Mouse (Mus musculus) frontal cortex, adult (tissue): ENCODE data around the gene Rasal1.
A peak's percentile ranks its signal among the peaks of the same experiment; 100 is the strongest.

Source experiments
- ATAC-seq: cut with Nextera tagmentation; 2 replicates; pipeline ENCODE4 v1.9.2; 2017; ENCODE audit warnings: mild to moderate bottlenecking, moderate library complexity, mixed read lengths; ENCODE audit not compliant: low TSS enrichment

Rasal1 gene

DNA sequence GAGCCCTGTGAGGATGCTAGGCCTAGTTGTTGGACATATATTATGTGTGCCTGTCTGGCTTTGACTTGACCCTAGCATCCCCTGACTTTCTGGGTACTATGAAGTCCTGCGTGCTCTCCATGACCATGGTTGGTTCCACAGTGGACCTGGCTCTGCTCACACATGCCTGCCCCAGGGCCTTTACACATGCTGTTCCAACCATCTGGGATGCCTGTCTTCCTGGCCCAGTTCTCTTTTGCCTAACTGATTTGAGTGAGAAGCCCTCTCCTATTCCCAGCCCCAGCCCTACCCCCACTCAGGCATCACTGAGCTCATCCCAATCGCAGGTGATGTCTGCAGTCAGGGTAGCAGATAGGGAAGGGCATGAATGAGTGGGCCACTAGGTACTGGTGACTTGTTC is 5.3 kb downstream of the Rasal1 start:
- no peak for ATAC-seq

DNA sequence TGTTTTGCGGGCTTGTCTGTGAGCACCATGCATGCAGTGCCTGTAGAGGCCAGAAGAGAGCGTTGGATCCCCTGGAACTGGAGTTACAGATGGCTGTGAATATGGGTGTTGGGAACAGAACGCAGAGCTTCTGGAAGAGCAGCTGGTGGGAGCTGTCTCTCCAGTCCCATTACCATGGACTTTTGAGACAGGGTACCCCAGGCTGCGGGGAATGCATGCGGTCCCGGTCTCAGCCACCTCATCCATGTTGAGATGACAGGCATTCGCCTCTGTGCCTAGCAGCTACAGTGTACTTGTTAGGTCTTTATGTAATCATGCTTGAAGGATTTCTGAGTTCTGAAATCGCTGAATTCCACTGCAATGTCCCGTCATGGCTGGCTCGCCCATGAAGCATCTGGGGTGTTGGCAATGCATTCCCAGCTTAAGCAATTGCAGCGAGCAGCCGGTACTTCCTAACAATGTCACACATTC is 7.7 kb downstream of the Rasal1 start:
- ATAC-seq = peak; percentile 67

GRCm38 (mm10) chr5:120660816-120661215 is 12.2 kb downstream of the Rasal1 start:
- ATAC-seq = 0 out of 2 replicates have a peak, but pooled peaks have one; percentile 31

DNA sequence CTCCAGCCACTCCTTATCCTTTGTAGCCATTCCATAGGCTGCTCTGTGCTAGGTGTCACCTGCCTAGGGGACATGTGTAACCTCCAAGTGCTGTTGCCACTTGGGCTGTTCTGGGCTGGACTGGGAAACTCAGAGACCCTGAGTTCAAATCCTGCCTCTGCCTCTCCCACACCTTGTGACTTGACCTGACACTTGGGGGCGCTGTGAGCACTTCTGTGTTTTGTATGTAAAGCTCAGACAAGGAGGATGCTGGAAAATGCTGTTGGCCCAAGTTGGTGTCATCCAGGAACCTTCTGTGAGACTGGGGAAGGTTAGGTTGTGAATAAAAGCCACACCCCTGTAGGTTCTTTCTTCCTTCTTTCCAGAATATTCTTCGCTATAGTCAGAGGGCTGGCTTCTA is 16.3 kb downstream of the Rasal1 start:
- no peak for ATAC-seq

DNA sequence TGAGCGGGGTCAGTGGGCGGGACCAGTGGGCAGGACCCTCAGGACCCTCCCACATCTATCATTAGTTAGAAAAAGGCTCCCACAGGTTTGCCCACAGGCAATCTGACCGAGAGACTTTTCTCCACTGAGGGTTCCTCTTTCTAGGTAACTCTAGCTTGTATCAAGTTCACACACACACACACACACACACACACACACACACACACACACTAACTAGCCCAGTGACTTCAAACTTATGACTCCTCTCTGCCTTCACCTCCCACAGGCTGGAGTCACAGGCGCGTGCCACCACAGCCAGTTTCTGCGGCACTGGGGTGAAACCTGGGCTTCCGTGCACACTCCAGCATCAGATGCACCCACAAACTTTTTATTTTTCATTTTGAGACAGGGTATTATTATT is 20.1 kb downstream of the Rasal1 start:
- no peak for ATAC-seq

DNA sequence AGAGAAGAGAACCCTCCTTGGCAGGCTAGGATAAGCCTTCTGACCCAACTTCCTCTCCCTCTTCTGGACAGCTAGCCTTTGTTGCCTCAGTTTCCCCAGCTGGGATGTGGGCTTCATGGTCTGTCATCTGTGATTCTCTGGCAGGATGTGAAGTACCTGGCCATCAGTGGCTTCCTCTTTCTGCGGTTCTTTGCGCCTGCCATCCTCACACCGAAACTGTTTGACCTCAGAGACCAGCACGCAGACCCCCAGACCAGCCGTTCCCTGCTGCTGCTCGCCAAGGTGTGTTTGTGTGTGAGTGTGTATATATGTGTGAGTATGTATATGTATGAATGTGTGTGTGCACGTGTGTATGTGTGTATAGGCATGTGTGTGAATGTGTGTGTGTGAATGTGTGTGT is 21.5 kb downstream of the Rasal1 start:
- no peak for ATAC-seq

DNA sequence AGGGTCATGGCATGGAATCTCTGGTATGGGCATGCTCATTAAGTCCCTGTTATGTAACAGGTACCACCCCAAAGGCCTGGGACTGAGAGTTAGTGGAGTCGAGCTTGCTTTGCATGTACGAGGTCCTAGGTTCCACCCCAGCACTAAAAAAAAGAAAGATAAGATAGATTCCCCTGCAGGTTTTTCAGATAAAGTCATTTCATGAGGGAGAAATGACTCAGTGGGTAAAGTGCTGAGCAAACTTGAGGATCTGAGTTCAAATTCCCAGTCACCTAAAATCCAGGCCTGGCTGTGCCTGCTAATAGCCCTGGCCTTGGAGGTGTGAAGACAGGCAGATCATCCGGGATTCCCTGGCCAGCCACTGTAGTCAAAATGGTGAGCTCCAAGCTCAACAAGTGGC is 23.3 kb downstream of the Rasal1 start:
- no peak for ATAC-seq

- peak; percentile 32; the same call in 1 of the 2 replicates for ATAC-seq
These were observed 25.0 kb downstream of the Rasal1 start for GRCm38 (mm10) chr5:120673626-120674025.

- no peak for ATAC-seq
These were observed 25.9 kb downstream of the Rasal1 start for GRCm38 (mm10) chr5:120674229-120675145.

DNA sequence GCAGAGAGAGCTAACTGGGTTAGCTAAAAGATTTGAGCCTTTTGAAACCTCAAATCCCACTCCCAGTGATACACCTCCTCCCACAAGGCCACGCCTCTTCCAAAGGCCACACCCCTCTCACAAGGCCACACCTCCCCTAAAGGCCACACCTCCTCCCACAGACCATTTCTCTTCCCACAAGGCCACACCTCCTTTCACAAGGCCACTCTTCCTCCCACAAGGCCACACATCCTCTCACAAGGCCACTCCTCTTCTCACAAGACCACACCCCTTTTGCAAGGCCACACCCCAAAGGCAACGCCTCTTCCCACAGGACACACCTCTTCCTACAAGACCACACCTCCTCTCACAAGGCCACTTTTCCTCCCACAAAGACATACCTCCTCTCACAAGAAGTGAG is 28.9 kb downstream of the Rasal1 start:
- ATAC-seq = no peak

DNA sequence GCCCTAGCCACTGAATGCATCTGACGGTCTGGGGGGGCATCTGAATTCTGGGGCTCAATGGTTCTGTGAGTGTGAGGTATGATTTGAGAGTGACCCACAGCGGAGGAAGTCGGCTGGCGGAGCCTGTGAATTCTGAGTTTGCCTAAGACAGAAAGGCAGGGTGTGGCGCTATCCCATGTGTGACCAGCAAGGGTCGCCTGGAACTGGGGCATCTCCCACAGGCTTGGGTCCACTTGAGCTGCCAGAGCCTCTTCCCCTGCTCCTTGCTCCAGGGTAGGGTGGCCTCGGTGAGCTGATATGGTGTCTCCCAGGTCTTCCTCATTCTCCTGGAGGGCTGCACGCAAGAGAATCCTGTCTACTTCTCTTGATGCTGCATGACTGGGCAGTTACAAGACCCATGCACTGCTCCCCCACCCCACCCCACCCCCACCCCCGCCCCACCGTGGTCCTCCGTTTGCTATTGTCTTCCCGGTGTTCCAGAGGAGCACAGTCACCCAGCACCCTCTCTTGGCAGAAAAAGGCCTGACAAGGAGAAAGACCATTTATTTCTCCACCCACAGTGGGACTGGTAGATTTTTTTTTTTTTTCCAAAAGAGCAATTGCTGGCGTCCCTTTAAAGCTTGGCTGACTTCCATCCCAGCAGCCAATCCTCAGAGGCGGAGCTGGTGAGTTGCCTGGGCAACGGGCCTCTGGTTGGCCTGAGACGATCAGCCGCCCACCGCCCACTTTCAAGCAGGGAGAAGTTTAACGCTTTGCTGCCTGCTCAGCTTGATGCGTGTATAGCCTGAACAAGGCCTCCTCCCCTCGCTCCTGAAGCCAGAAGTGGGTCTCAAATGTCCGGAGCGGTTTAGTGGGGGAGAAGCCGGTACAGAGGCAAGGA is 31.3 kb downstream of the Rasal1 start:
- ATAC-seq = peak; percentile 81

- ATAC-seq = no peak
These were observed 32.3 kb downstream of the Rasal1 start for GRCm38 (mm10) chr5:120680918-120681317.

DNA sequence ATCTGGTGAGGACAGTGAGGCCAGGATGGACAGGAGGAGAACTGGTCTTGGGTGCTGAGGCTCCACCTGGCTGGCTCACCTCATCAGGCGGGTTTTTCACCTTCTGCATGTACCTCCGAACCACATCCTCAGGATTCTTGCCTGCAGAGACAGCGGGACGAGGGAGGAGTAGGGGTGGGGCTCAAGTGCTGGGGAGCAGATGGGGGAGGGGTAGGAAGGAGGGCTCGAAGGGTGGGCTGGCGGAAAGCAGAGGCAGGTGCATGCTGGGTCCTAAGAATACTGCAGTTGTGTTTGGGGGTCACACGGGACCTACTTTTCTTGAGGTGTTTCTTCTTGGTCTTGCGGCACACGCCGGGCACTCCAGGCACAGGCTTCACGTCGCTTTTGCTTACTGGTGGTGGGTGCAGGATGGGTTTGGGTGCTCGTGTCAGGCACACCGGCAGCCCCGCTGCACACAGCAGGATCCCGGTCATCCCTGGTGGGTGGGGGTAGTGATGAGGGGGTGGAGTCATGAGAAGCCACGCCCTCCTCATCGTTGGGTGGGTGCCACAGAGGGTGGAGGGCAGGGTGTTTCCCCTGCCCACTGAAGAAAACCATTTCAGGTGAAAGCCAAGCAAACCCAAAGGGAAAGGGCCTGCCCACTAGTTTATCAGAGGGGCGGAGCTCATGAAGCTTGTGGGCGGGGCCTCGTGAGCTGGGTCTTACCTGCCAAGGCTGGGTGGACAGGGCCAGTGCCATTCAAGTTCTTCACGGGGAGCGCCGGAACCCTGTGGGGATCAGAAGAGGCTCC is 34.6 kb downstream of the Rasal1 start:
- ATAC-seq = no peak

DNA sequence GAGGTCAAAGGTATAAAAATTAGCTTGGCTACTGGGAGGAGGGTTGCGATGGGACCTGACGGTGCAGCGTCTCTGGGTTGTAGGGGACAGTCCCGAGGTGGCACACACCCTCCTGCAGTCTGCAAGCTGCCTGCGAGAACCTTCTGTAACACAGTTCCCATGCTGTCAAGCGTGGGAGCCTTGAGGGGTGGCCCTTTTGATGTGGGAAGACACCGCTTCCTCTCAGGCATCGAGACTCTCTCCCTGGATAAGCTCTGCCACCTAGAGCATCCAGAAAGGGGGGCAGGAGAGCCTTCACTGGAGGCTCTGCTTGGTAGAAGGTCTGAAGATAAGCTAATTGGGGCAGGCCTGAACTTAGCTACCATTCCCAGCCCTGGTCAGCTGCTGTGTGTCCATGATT is 37.1 kb downstream of the Rasal1 start:
- ATAC-seq = no peak

GRCm38 (mm10) chr5:120686749-120687483 is 38.3 kb downstream of the Rasal1 start:
- no peak for ATAC-seq

DNA sequence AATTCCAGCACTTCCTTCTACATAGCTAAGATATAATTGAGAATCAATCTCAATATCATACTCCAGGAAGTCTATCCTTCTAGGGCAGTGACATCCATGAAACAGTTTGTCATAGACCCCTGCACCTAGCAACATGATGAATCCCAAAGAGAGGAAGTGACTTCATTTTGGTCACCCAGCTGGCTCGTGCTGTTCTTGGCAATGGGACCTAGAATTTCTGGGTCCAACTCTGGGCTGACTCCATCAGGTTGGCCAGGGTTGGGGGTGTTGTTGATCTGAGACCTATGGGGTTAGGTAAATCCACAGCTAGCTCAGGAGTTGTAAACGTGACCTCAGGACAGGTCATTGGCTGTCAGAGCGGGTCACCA is 38.9 kb downstream of the Rasal1 start:
- no peak for ATAC-seq

DNA sequence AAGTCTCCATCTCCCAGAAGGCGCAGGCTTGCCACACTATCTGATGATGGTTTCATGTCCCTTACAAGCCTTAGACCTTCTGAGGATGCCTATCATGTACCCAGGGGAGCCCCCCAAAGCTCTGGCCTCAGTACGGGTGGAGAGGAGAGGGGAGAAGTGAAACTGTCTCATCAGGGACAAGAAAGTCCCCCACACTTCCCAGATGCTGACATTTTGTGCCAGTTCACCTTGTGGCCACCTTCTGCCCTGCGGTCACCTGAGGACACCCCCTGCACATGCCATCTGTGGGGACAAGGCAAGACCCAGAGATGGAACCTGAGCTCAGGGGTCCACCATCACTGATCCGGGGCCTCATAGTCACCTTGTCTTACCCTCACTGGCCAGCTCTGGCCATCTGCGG is 39.3 kb downstream of the Rasal1 start:
- ATAC-seq = no peak

GRCm38 (mm10) chr5:120688434-120688833 is 39.8 kb downstream of the Rasal1 start:
- no peak for ATAC-seq

- ATAC-seq = no peak
These were observed 41.8 kb downstream of the Rasal1 start for GRCm38 (mm10) chr5:120690417-120690816.

DNA sequence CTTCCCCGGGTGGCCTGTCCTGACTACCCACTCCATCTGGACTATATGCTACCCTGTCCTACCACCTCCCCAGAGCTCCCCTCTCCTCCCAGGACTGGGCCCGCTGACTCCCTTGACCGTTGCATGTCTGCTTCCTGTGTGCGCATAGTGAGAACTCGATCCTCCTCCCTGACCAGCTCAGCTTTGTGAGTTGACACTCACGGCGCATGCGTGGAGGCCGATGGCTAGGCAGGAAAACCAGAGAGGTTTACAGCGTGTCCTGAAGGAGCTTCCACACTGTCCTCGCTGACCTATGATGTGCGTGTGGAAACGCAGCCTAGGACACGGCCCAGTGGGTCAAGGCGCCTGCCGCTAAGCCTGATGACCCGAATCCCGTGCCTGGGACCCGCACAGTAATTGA is 43.4 kb downstream of the Rasal1 start:
- no peak for ATAC-seq
